Mouse (Mus musculus): ENCODE data around the gene Col4a3. TPM values are rescaled to one million over a fixed set of nuclear protein-coding genes. Genes with fewer than 3 reads are reported as not detected.

The Col4a3 gene
- total and polyA plus RNA-seq, 3 experiments = 1.3 to 3.3 (median 1.8) TPM

GRCm38 (mm10) chr1:82545199-82545960, 41.3 kb upstream of the Col4a3 start:
- intact Hi-C loops (cut with DNase I) = no loop called here
- DNase-seq = no peak
- WGBS = 84% methylated on average over 8 of the region's 8 CpGs

GRCm38 (mm10) chr1:82554443-82554850, 32.3 kb upstream of the Col4a3 start:
- 3% methylated on average over 6 of the region's 6 CpGs for WGBS
- TF ChIP-seq CTCF (IDR thresholded peaks at IDR 0.05) (peak; percentile 70), EP300 (IDR thresholded peaks at IDR 0.05; ENCODE audit: insufficient read depth, low read depth, low read length) (0 out of 2 replicates have a peak, but pooled peaks have one; percentile 13), POLR2A (IDR thresholded peaks at IDR 0.05; ENCODE audit: insufficient read depth, low read depth, low read length) (no peak)
- Histone ChIP-seq H3K4me3 (no peak overlapping the region), H3K9ac (ENCODE audit: low read depth, low read length) (no peak overlapping the region), H3K36me3 (ENCODE audit: control insufficient read depth, insufficient read depth, low read length) (no peaks in the 10 kb centered on the region), H3K79me2 (replicated peaks; ENCODE audit: control insufficient read depth, insufficient read depth, low read length) (no peaks in the 10 kb centered on the region), H3K27ac (no peak overlapping the region), H3K27me3 (ENCODE audit: control insufficient read depth, insufficient read depth, low read length) (no peaks in the 10 kb centered on the region), H3K4me1 (ENCODE audit: control insufficient read depth, insufficient read depth, low read length) (peaks cover 2% of the 10 kb centered on the region)
- intact Hi-C loops (cut with DNase I) = loop anchor here (5.0 kb wide), 1 partner anchor 1163 kb away; no protein-coding TSS in a partner anchor
- DNase-seq = no peak

More at GRCm38 (mm10) chr1:82545199-82545960, 41.3 kb upstream of the Col4a3 start:
- no peak for TF ChIP-seq EP300 (IDR thresholded peaks at IDR 0.05; ENCODE audit: insufficient read depth, low read depth, low read length)
- TF ChIP-seq POLR2A (IDR thresholded peaks at IDR 0.05; ENCODE audit: insufficient read depth, low read depth, low read length) = no peak
- no peak for TF ChIP-seq CTCF (IDR thresholded peaks at IDR 0.05)
- Histone ChIP-seq H3K79me2 (replicated peaks; ENCODE audit: control insufficient read depth, insufficient read depth, low read length) (no peaks in the 10 kb centered on the region), H3K9ac (ENCODE audit: low read depth, low read length) (no peak overlapping the region), H3K4me1 (ENCODE audit: control insufficient read depth, insufficient read depth, low read length) (no peaks in the 10 kb centered on the region; the same call in 1 of the 2 replicates), H3K27ac (no peak overlapping the region), H3K27me3 (ENCODE audit: control insufficient read depth, insufficient read depth, low read length) (no peaks in the 10 kb centered on the region), H3K4me3 (no peak overlapping the region), H3K36me3 (ENCODE audit: control insufficient read depth, insufficient read depth, low read length) (peaks cover 2% of the 10 kb centered on the region; the same call in 1 of the 2 replicates)

- Histone ChIP-seq H3K9ac (ENCODE audit: low read depth, low read length) (no peak overlapping the region), H3K27me3 (ENCODE audit: control insufficient read depth, insufficient read depth, low read length) (no peaks in the 10 kb centered on the region), H3K4me3 (no peak overlapping the region), H3K79me2 (replicated peaks; ENCODE audit: control insufficient read depth, insufficient read depth, low read length) (no peaks in the 10 kb centered on the region), H3K27ac (no peak overlapping the region), H3K4me1 (ENCODE audit: control insufficient read depth, insufficient read depth, low read length) (peaks cover 2% of the 10 kb centered on the region), H3K36me3 (ENCODE audit: control insufficient read depth, insufficient read depth, low read length) (no peaks in the 10 kb centered on the region)
- DNase-seq = no peak
- WGBS = 37% methylated on average over 5 of the region's 5 CpGs
- TF ChIP-seq CTCF (IDR thresholded peaks at IDR 0.05) = no peak
- no peak for TF ChIP-seq EP300 (IDR thresholded peaks at IDR 0.05; ENCODE audit: insufficient read depth, low read depth, low read length)
- no peak for TF ChIP-seq POLR2A (IDR thresholded peaks at IDR 0.05; ENCODE audit: insufficient read depth, low read depth, low read length)
- intact Hi-C loops (cut with DNase I) = loop anchor here (5.0 kb wide), 2 partner anchors 87 to 1162 kb away; no protein-coding TSS in a partner anchor
Measured at GRCm38 (mm10) chr1:82554889-82555288, 31.8 kb upstream of the Col4a3 start.

GRCm38 (mm10) chr1:82560223-82560622, 26.5 kb upstream of the Col4a3 start:
- Histone ChIP-seq H3K27ac (no peak overlapping the region), H3K9ac (ENCODE audit: low read depth, low read length) (no peak overlapping the region), H3K79me2 (replicated peaks; ENCODE audit: control insufficient read depth, insufficient read depth, low read length) (no peaks in the 10 kb centered on the region), H3K27me3 (ENCODE audit: control insufficient read depth, insufficient read depth, low read length) (no peaks in the 10 kb centered on the region), H3K36me3 (ENCODE audit: control insufficient read depth, insufficient read depth, low read length) (no peaks in the 10 kb centered on the region), H3K4me1 (ENCODE audit: control insufficient read depth, insufficient read depth, low read length) (no peaks in the 10 kb centered on the region), H3K4me3 (no peak overlapping the region)
- no peak for DNase-seq
- TF ChIP-seq CTCF (IDR thresholded peaks at IDR 0.05) (no peak), POLR2A (IDR thresholded peaks at IDR 0.05; ENCODE audit: insufficient read depth, low read depth, low read length) (no peak), EP300 (IDR thresholded peaks at IDR 0.05; ENCODE audit: insufficient read depth, low read depth, low read length) (no peak)
- intact Hi-C loops (cut with DNase I) = no loop called here
- WGBS = 50% methylated on average over 4 of the region's 4 CpGs

- Histone ChIP-seq H3K4me3 (no peak overlapping the region), H3K27me3 (ENCODE audit: control insufficient read depth, insufficient read depth, low read length) (no peaks in the 10 kb centered on the region), H3K9ac (ENCODE audit: low read depth, low read length) (no peak overlapping the region), H3K79me2 (replicated peaks; ENCODE audit: control insufficient read depth, insufficient read depth, low read length) (no peaks in the 10 kb centered on the region), H3K4me1 (ENCODE audit: control insufficient read depth, insufficient read depth, low read length) (no peaks in the 10 kb centered on the region; the same call in 1 of the 2 replicates), H3K36me3 (ENCODE audit: control insufficient read depth, insufficient read depth, low read length) (no peaks in the 10 kb centered on the region), H3K27ac (no peak overlapping the region)
- no peak for DNase-seq
- WGBS = 55% methylated on average over 4 of the region's 4 CpGs
- no peak for TF ChIP-seq CTCF (IDR thresholded peaks at IDR 0.05)
- no peak for TF ChIP-seq POLR2A (IDR thresholded peaks at IDR 0.05; ENCODE audit: insufficient read depth, low read depth, low read length)
- no peak for TF ChIP-seq EP300 (IDR thresholded peaks at IDR 0.05; ENCODE audit: insufficient read depth, low read depth, low read length)
- intact Hi-C loops (cut with DNase I) = no loop called here
Measured at GRCm38 (mm10) chr1:82569405-82569804, 17.3 kb upstream of the Col4a3 start.

- 64% methylated on average over 1 of the region's 1 CpGs for WGBS
- no peak overlapping the region for H3K9ac ChIP-seq (ENCODE audit: low read depth, low read length)
- no peak overlapping the region for H3K27ac ChIP-seq
- no peaks in the 10 kb centered on the region for H3K79me2 ChIP-seq (replicated peaks; ENCODE audit: control insufficient read depth, insufficient read depth, low read length)
- no peaks in the 10 kb centered on the region for H3K27me3 ChIP-seq (ENCODE audit: control insufficient read depth, insufficient read depth, low read length)
- DNase-seq = no peak
- TF ChIP-seq EP300 (IDR thresholded peaks at IDR 0.05; ENCODE audit: insufficient read depth, low read depth, low read length) = no peak
- TF ChIP-seq POLR2A (IDR thresholded peaks at IDR 0.05; ENCODE audit: insufficient read depth, low read depth, low read length) = no peak
- TF ChIP-seq CTCF (IDR thresholded peaks at IDR 0.05) = peak; percentile 73
- H3K4me1 ChIP-seq (ENCODE audit: control insufficient read depth, insufficient read depth, low read length) = no peaks in the 10 kb centered on the region; the same call in 1 of the 2 replicates
- H3K4me3 ChIP-seq = no peak overlapping the region
- intact Hi-C loops (cut with DNase I) = loop anchor here (1.0 kb wide), 1 partner anchor 70 kb away; no protein-coding TSS in a partner anchor
- H3K36me3 ChIP-seq (ENCODE audit: control insufficient read depth, insufficient read depth, low read length) = no peaks in the 10 kb centered on the region
Measured at GRCm38 (mm10) chr1:82571758-82572157, 15.0 kb upstream of the Col4a3 start.
